In genomic region chr14:14520195-14520594, GRCm38 (mm10) we compare ENCODE assay signal across 22 mouse cellular contexts.
DNase-seq lines count a peak whose midpoint lies in the region; ATAC-seq and TF ChIP-seq lines count a peak whose summit lies in the region.
"Had no signal": no experiment of that assay in that cellular context is flagged by ENCODE, and none has a peak within 500 bp of the region (broad histone marks: within the 10 kb centered on the region; RNA-seq: fewer than 3 reads in every experiment).

No protein-coding gene starts in this region.

- H3K9me3 ChIP-seq in hindbrain, embryonic 16.5 days (ENCODE audit: control insufficient read depth, low read length): no peaks in the 10 kb centered on the region
- no peaks in the 10 kb centered on the region for H3K9me3 ChIP-seq in limb, embryonic 10.5 days (replicated peaks)
- H3K9me3 ChIP-seq: embryonic facial prominence, embryonic 12.5 days; heart, embryonic 10.5 days; hindbrain, embryonic 13.5 days; liver, embryonic 12.5 days; neural tube, embryonic 12.5 days had no signal

- H3K4me3 ChIP-seq in hindbrain, embryonic 16.5 days (ENCODE audit: low read length): no peak overlapping the region
- H3K4me3 ChIP-seq in cerebellum, adult 2 months (replicated peaks; ENCODE audit: insufficient read depth, low read depth, low read length): no peak overlapping the region
- no peak overlapping the region for H3K4me3 ChIP-seq in limb, embryonic 10.5 days
- H3K4me3 ChIP-seq: embryonic facial prominence, embryonic 12.5 days; gastrocnemius, adult 2 months; heart, embryonic 10.5 days; hindbrain, embryonic 13.5 days; liver, embryonic 12.5 days; neural tube, embryonic 12.5 days had no signal

- no peak overlapping the region for H3K27ac ChIP-seq in hindbrain, embryonic 16.5 days (ENCODE audit: low read depth, low read length)
- H3K27ac ChIP-seq in cerebellum, adult 2 months (ENCODE audit: insufficient read depth, low read length): no peak overlapping the region
- H3K27ac ChIP-seq in limb, embryonic 10.5 days: no peak overlapping the region
- H3K27ac ChIP-seq: embryonic facial prominence, embryonic 12.5 days; gastrocnemius, adult 2 months; heart, embryonic 10.5 days; hindbrain, embryonic 13.5 days; liver, embryonic 12.5 days; neural tube, embryonic 12.5 days had no signal

- peak; percentile 83 for ATAC-seq in megakaryocyte progenitor cell, adult 5-6 weeks (replicated peaks; ENCODE audit: poor library complexity)
- ATAC-seq in hindbrain, embryonic 16.5 days: no peak
- ATAC-seq: forebrain, postnatal 0 days; intestine, postnatal 0 days; liver, embryonic 12.5 days had no signal

- no peak overlapping the region for H3K9ac ChIP-seq in hindbrain, embryonic 16.5 days (ENCODE audit: low read depth, low read length)
- H3K9ac ChIP-seq: embryonic facial prominence, embryonic 12.5 days; forebrain, postnatal 0 days; hindbrain, embryonic 13.5 days; liver, embryonic 12.5 days; lung, embryonic 14.5 days; neural tube, embryonic 12.5 days had no signal

- no peak for TF ChIP-seq CTCF in cerebellum, adult 2 months (IDR thresholded peaks at IDR 0.05; ENCODE audit: borderline replicate concordance, insufficient read depth, low read depth, low read length)

- no peaks in the 10 kb centered on the region for H3K27me3 ChIP-seq in hindbrain, embryonic 16.5 days (replicated peaks; ENCODE audit: control insufficient read depth, insufficient read depth, low read length)
- no peaks in the 10 kb centered on the region for H3K27me3 ChIP-seq in cerebellum, adult 2 months (ENCODE audit: control insufficient read depth, insufficient read depth, low read length)
- H3K27me3 ChIP-seq in limb, embryonic 10.5 days (ENCODE audit: low read depth, poor library complexity, severe bottlenecking): no peaks in the 10 kb centered on the region
- H3K27me3 ChIP-seq: CH12.LX; embryonic facial prominence, embryonic 12.5 days; hindbrain, embryonic 13.5 days; liver, embryonic 12.5 days; neural tube, embryonic 12.5 days had no signal

- TF ChIP-seq POLR2A in cerebellum, adult 2 months (IDR thresholded peaks at IDR 0.05; ENCODE audit: borderline replicate concordance, insufficient read depth, low read length): no peak

- DNase-seq in layer of hippocampus, adult 18-20 months (ENCODE audit: low spot score in 2 of 2): peak; percentile 10 to 47
- no peak for DNase-seq in layer of hippocampus, adult 9-10 months (ENCODE audit: low spot score)
- DNase-seq in 416B (ENCODE audit: low read depth) (peak; percentile 40), adipocyte (ENCODE audit: low spot score) (peak; percentile 57)
- no peak for DNase-seq in cerebellum, adult 2 months
- no peak for DNase-seq in limb, embryonic 10.5 days (ENCODE audit: low spot score)
- DNase-seq: cerebellum, adult 18-20 months; forebrain, postnatal 0 days; gastrocnemius, adult 2 months; heart, postnatal 10 days; kidney, postnatal 10 days; lung, embryonic 14.5 days; right cerebral cortex, postnatal 14 days had no signal

- no peak overlapping the region for H3K4me2 ChIP-seq in hindbrain, embryonic 16.5 days (ENCODE audit: low read length)
- H3K4me2 ChIP-seq: embryonic facial prominence, embryonic 12.5 days; hindbrain, embryonic 13.5 days; liver, embryonic 12.5 days; lung, embryonic 14.5 days; neural tube, embryonic 12.5 days had no signal

- H3K36me3 ChIP-seq in hindbrain, embryonic 16.5 days (ENCODE audit: control insufficient read depth, insufficient read depth, low read length): no peaks in the 10 kb centered on the region
- H3K36me3 ChIP-seq in limb, embryonic 10.5 days: no peaks in the 10 kb centered on the region
- H3K36me3 ChIP-seq: embryonic facial prominence, embryonic 12.5 days; heart, embryonic 10.5 days; hindbrain, embryonic 13.5 days; liver, embryonic 12.5 days; neural tube, embryonic 12.5 days had no signal

- no peaks in the 10 kb centered on the region for H3K4me1 ChIP-seq in hindbrain, embryonic 16.5 days (ENCODE audit: control insufficient read depth, insufficient read depth, low read depth, low read length)
- H3K4me1 ChIP-seq in cerebellum, adult 2 months (ENCODE audit: control insufficient read depth, insufficient read depth, low read length): no peaks in the 10 kb centered on the region
- H3K4me1 ChIP-seq in limb, embryonic 10.5 days: peaks cover 12% of the 10 kb centered on the region; the same call in 1 of the 2 replicates
- H3K4me1 ChIP-seq: embryonic facial prominence, embryonic 12.5 days; heart, embryonic 10.5 days; liver, embryonic 12.5 days; neural tube, embryonic 12.5 days had no signal

Comparison
In these comparisons a context has a peak if more than half of its experiments do, and no peak if none do; other contexts are left out.
1. DNase-seq: peak in layer of hippocampus, adult 18-20 months (2 of 2), 416B (single experiment) and adipocyte (single experiment); none in layer of hippocampus, adult 9-10 months (single experiment), cerebellum, adult 2 months (0 of 2) and limb, embryonic 10.5 days (single experiment).